Mouse (Mus musculus) lung, postnatal 36 days (tissue): ENCODE data around the gene Gm20696.

Experiments used
- DNase-seq: peaks from one replicate; pipeline ENCODE4 v3.0.0; 2022; ENCODE audit warnings: mixed read lengths

The Gm20696 gene

GRCm38 (mm10) chr6:99430560-99430959 is 236.0 kb downstream of the Gm20696 start:
- no peak for DNase-seq

GRCm38 (mm10) chr6:99429378-99430131 is 237.0 kb downstream of the Gm20696 start:
- no peak for DNase-seq

GRCm38 (mm10) chr6:99428961-99429360 is 237.6 kb downstream of the Gm20696 start:
- DNase-seq = no peak

- no peak for DNase-seq
Measured at GRCm38 (mm10) chr6:99427301-99427700, 239.3 kb downstream of the Gm20696 start.

- DNase-seq = no peak
Measured at GRCm38 (mm10) chr6:99425044-99425443, 241.6 kb downstream of the Gm20696 start.

- peak; percentile 25 for DNase-seq
Measured at GRCm38 (mm10) chr6:99420666-99421065, 245.9 kb downstream of the Gm20696 start.

- DNase-seq = no peak
Measured at GRCm38 (mm10) chr6:99412598-99412997, 254.0 kb downstream of the Gm20696 start.

- no peak for DNase-seq
Measured at GRCm38 (mm10) chr6:99409602-99410001, 257.0 kb downstream of the Gm20696 start.

- no peak for DNase-seq
Measured at GRCm38 (mm10) chr6:99408880-99409279, 257.7 kb downstream of the Gm20696 start.

GRCm38 (mm10) chr6:99403755-99404390 is 262.7 kb downstream of the Gm20696 start:
- no peak for DNase-seq

GRCm38 (mm10) chr6:99402941-99403340 is 263.7 kb downstream of the Gm20696 start:
- no peak for DNase-seq

- DNase-seq = no peak
Measured at GRCm38 (mm10) chr6:99402370-99402769, 264.2 kb downstream of the Gm20696 start.

- DNase-seq = peak; percentile 52
Measured at GRCm38 (mm10) chr6:99401801-99402200, 264.8 kb downstream of the Gm20696 start.

GRCm38 (mm10) chr6:99401211-99401610 is 265.4 kb downstream of the Gm20696 start:
- no peak for DNase-seq

GRCm38 (mm10) chr6:99395745-99396144 is 270.9 kb downstream of the Gm20696 start:
- DNase-seq = no peak

- DNase-seq = no peak
Measured at GRCm38 (mm10) chr6:99394801-99395200, 271.8 kb downstream of the Gm20696 start.

GRCm38 (mm10) chr6:99392484-99392883 is 274.1 kb downstream of the Gm20696 start:
- no peak for DNase-seq

- peak; percentile 78 for DNase-seq
Measured at GRCm38 (mm10) chr6:99388741-99389675, 277.6 kb downstream of the Gm20696 start.

GRCm38 (mm10) chr6:99388023-99388422 is 278.6 kb downstream of the Gm20696 start:
- no peak for DNase-seq

- DNase-seq = peak; percentile 68
Measured at GRCm38 (mm10) chr6:99385059-99385604, 281.5 kb downstream of the Gm20696 start.

- no peak for DNase-seq
Measured at GRCm38 (mm10) chr6:99383846-99384472, 282.6 kb downstream of the Gm20696 start.

GRCm38 (mm10) chr6:99380146-99380545 is 286.5 kb downstream of the Gm20696 start:
- no peak for DNase-seq
